Mouse (Mus musculus) lung, embryonic 14.5 days (tissue): Measurements from ENCODE around the gene Zfp948. TPM values are rescaled to one million over a fixed set of nuclear protein-coding genes. Genes with fewer than 3 reads are reported as not detected.
"Not testable (repeated sequence)": the region's sequence is repeated elsewhere in the genome, so short reads cannot be mapped to it uniquely, and the experiment has no call there.

Experiments
- ATAC-seq: fragments of 200-750 bp; cut with Nextera tagmentation; 2 replicates; pipeline ENCODE4 v1.8.0; 2017; ENCODE audit warnings: mild to moderate bottlenecking, moderate TSS enrichment, moderate library complexity; ENCODE audit not compliant: insufficient read depth
- DNase-seq: peaks from one replicate; pipeline ENCODE4 v3.0.0-alpha.2; 2015
- H3K27ac ChIP-seq: fragments of 300-500 bp; sonication (generic); 2 replicates; pipeline ENCODE4 v1.5.1; 2014; ENCODE audit warnings: low read depth, mild to moderate bottlenecking, moderate library complexity
- H3K27me3 ChIP-seq: fragments of 300-500 bp; sonication (generic); 2 replicates; pipeline ENCODE4 v1.6.1; 2014; ENCODE audit warnings: low read length, control low read depth; ENCODE audit not compliant: insufficient read depth
- H3K36me3 ChIP-seq: fragments of 300-500 bp; sonication (generic); 2 replicates; pipeline ENCODE4 v1.6.1; 2014; ENCODE audit warnings: control low read depth; ENCODE audit not compliant: insufficient read depth
- H3K4me1 ChIP-seq: fragments of 300-500 bp; sonication (generic); 2 replicates; pipeline ENCODE4 v1.6.1; 2014; ENCODE audit warnings: antibody characterized with exemption, control low read depth; ENCODE audit not compliant: insufficient read depth
- H3K4me2 ChIP-seq: fragments of 300-500 bp; sonication (generic); 2 replicates; pipeline ENCODE4 v1.6.1; 2014; ENCODE audit warnings: mild to moderate bottlenecking
- H3K4me3 ChIP-seq: fragments of 300-500 bp; sonication (generic); 2 replicates; pipeline ENCODE4 v1.5.1; 2014; ENCODE audit warnings: low read depth, low read length
- H3K9ac ChIP-seq: fragments of 300-500 bp; sonication (generic); 2 replicates; pipeline ENCODE4 v1.6.1; 2014
- H3K9me3 ChIP-seq: fragments of 300-500 bp; sonication (generic); 2 replicates; pipeline ENCODE4 v1.6.1; 2016; ENCODE audit warnings: low read depth, low read length, control low read depth
- CTCF ChIP-seq: IDR thresholded peaks from 2 replicates; pipeline ENCODE4 v1.5.1; 2016; ENCODE audit warnings: antibody characterized with exemption, low read depth
- WGBS: fragments of 180-500 bp; shearing (Covaris S2); extraction: QIAGEN DNeasy Blood & Tissue Kit; methylation state at CpG from one replicate; pipeline ENCODE4 v1.1.7; 2014; 5-methylcytosine and 5-hydroxymethylcytosine counted together
- polyA plus RNA-seq: library from polyadenylated mRNA; unstranded; fragments of >200 nt; fragmentation: Nextera tagmentation; extraction: Ambion mirVana; gene quantifications from 2 replicates; pipeline ENCODE4 v1.2.1, GENCODE M21; 2014

Gene Zfp948
- polyA plus RNA-seq, 1 experiment from 2014 or later, result 21.3 TPM

GRCm38 (mm10) chr17:21567696-21568095, 888 bp downstream of the Zfp948 start:
- Histone ChIP-seq H3K9me3 (no peaks in the 10 kb centered on the region), H3K4me2 (peak overlapping the region; percentile 71), H3K27me3 (no peaks in the 10 kb centered on the region), H3K36me3 (peaks cover 7% of the 10 kb centered on the region; the same call in 1 of the 2 replicates), H3K4me1 (no peaks in the 10 kb centered on the region; the same call in 1 of the 2 replicates), H3K4me3 (peak overlapping the region; percentile 55), H3K9ac (peak overlapping the region; percentile 16), H3K27ac (0 out of 2 replicates have a peak overlapping the region, but pooled peaks have one; percentile 7)
- no peak for TF ChIP-seq CTCF
- WGBS, result 27% methylated on average over 1 of the region's 1 CpGs
- ATAC-seq (peak; percentile 39), DNase-seq (peak; percentile 74)

DNA sequence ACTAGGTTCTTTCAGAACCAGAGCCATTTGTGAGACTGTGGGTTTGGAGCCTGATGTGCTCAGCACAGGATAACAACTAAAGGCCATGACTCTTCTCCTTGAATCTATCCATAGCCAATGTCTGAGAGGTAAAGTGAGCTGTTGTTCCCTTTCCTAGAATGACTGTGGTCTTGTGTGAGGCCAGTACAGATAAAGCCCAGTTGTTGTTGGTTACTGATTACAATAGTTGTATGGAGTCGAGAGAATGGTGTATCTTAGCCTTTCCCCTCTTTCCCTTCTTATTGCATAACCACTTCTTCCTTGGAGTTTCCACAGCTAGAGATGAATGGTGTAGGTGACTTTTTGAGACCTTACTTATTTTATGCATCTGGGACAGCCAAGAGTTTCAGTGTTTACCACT, 12.3 kb downstream of the Zfp948 start:
- Histone ChIP-seq H3K27me3 (no peaks in the 10 kb centered on the region), H3K9ac (no peak overlapping the region), H3K27ac (no peak overlapping the region), H3K9me3 (no peaks in the 10 kb centered on the region), H3K36me3 (peaks cover 46% of the 10 kb centered on the region), H3K4me1 (no peaks in the 10 kb centered on the region), H3K4me2 (no peak overlapping the region), H3K4me3 (no peak overlapping the region)
- no peak for DNase-seq
- ATAC-seq, result no peak
- no peak for TF ChIP-seq CTCF
- 85% methylated on average over 1 of the region's 1 CpGs for WGBS

- no peak overlapping the region for H3K4me2 ChIP-seq
- H3K9me3 ChIP-seq, result no peaks in the 10 kb centered on the region
- peak; percentile 75 for TF ChIP-seq CTCF
- no peak overlapping the region for H3K9ac ChIP-seq
- H3K36me3 ChIP-seq, result peaks cover 49% of the 10 kb centered on the region
- no peaks in the 10 kb centered on the region for H3K4me1 ChIP-seq
- no peaks in the 10 kb centered on the region for H3K27me3 ChIP-seq
- ATAC-seq (peak; percentile 89), DNase-seq (peak; percentile 89)
- 21% methylated on average over 5 of the region's 5 CpGs for WGBS
- no peak overlapping the region for H3K27ac ChIP-seq
- H3K4me3 ChIP-seq, result no peak overlapping the region
Measured at GRCm38 (mm10) chr17:21579493-21580175, 12.8 kb downstream of the Zfp948 start.

GRCm38 (mm10) chr17:21585521-21585920, 18.7 kb downstream of the Zfp948 start:
- Histone ChIP-seq H3K27me3 (no peaks in the 10 kb centered on the region), H3K36me3 (peaks cover 59% of the 10 kb centered on the region), H3K9me3 (peaks cover 9% of the 10 kb centered on the region; the same call in 1 of the 2 replicates), H3K4me3 (no peak overlapping the region), H3K4me2 (no peak overlapping the region), H3K27ac (no peak overlapping the region), H3K9ac (no peak overlapping the region), H3K4me1 (no peaks in the 10 kb centered on the region)
- ATAC-seq (no peak), DNase-seq (no peak)
- 100% methylated on average over 2 of the region's 2 CpGs for WGBS
- no peak for TF ChIP-seq CTCF

DNA sequence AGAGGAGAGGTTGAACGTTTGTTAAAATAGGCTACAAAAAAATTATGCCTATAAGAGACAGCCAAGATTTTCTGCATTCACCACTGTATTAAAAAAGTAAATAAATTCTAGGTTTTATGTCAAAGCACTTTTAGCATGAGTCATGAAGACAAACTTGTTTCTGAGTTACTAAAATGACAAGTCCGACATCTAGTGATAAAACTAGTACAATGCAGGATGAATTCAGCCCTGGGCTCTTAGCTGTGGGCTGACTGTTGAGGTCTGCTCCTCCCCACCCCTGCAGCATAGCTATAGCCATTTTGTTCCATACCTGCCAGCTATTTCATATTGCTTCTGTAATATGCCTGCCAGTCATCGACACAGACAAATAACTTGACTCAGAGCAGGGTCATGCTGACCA, 49.5 kb downstream of the Zfp948 start:
- WGBS, result 71% methylated on average over 3 of the region's 3 CpGs
- TF ChIP-seq CTCF, result no peak
- no peaks in the 10 kb centered on the region for H3K36me3 ChIP-seq
- H3K4me1 ChIP-seq, result no peaks in the 10 kb centered on the region
- no peak overlapping the region for H3K4me3 ChIP-seq
- DNase-seq, result no peak
- H3K9ac ChIP-seq, result no peak overlapping the region
- ATAC-seq, result no peak
- no peaks in the 10 kb centered on the region for H3K27me3 ChIP-seq
- H3K27ac ChIP-seq, result no peak overlapping the region
- H3K4me2 ChIP-seq, result no peak overlapping the region
- H3K9me3 ChIP-seq, result no peaks in the 10 kb centered on the region

- H3K4me2 ChIP-seq, result peak overlapping the region; percentile 15; the same call in 1 of the 2 replicates
- H3K4me1 ChIP-seq, result no peaks in the 10 kb centered on the region
- H3K9me3 ChIP-seq, result no peaks in the 10 kb centered on the region
- no peak for ATAC-seq
- no peaks in the 10 kb centered on the region for H3K36me3 ChIP-seq
- no peak overlapping the region for H3K4me3 ChIP-seq
- no peak for TF ChIP-seq CTCF
- H3K27ac ChIP-seq, result no peak overlapping the region
- no peak overlapping the region for H3K9ac ChIP-seq
- no peak for DNase-seq
- 9% methylated on average over 9 of the region's 9 CpGs for WGBS
- H3K27me3 ChIP-seq, result no peaks in the 10 kb centered on the region
Measured at GRCm38 (mm10) chr17:21617352-21617751, 50.5 kb downstream of the Zfp948 start.

GRCm38 (mm10) chr17:21623647-21624046, 56.8 kb downstream of the Zfp948 start:
- DNase-seq (no peak), ATAC-seq (no peak)
- Histone ChIP-seq H3K4me2 (no peak overlapping the region), H3K27me3 (no peaks in the 10 kb centered on the region), H3K9ac (no peak overlapping the region), H3K4me1 (no peaks in the 10 kb centered on the region), H3K27ac (no peak overlapping the region), H3K36me3 (no peaks in the 10 kb centered on the region), H3K4me3 (no peak overlapping the region), H3K9me3 (no peaks in the 10 kb centered on the region)
- WGBS, result 0% methylated on average over 1 of the region's 3 CpGs
- no peak for TF ChIP-seq CTCF

- not testable (repeated sequence) for H3K4me3 ChIP-seq, H3K4me1 ChIP-seq, H3K36me3 ChIP-seq, ATAC-seq, H3K27ac ChIP-seq, H3K9me3 ChIP-seq, H3K27me3 ChIP-seq, H3K9ac ChIP-seq, DNase-seq, H3K4me2 ChIP-seq
- 54% methylated on average over 4 of the region's 4 CpGs for WGBS
Measured at GRCm38 (mm10) chr17:21635758-21636157, 69.0 kb downstream of the Zfp948 start.

Other genes starting within 250 kb of the Zfp948 start
- gene Zfp677, start 183.3 kb upstream of the Zfp948 start, polyA plus RNA-seq, result 2.5 and 3.3 TPM in 2 replicates
- gene Zfp54, start 143.8 kb upstream of the Zfp948 start, polyA plus RNA-seq, result 4.3 and 4.9 TPM in 2 replicates
- gene Zfp51, start 116.6 kb upstream of the Zfp948 start, polyA plus RNA-seq, result 12.1 and 13.4 TPM in 2 replicates
- 9.7 and 10.5 TPM in 2 replicates for gene Zfp53, start 78.0 kb upstream of the Zfp948 start, polyA plus RNA-seq
- gene Zfp52, start 31.5 kb upstream of the Zfp948 start, polyA plus RNA-seq, result 4.5 and 4.6 TPM in 2 replicates
- 2.9 and 4.3 TPM in 2 replicates for gene Zfp983, start 83.6 kb downstream of the Zfp948 start, polyA plus RNA-seq
- 4.6 and 5.0 TPM in 2 replicates for gene Gm10226, start 124.9 kb downstream of the Zfp948 start, polyA plus RNA-seq
- 15.3 and 16.8 TPM in 2 replicates for gene Zfp760, start 140.7 kb downstream of the Zfp948 start, polyA plus RNA-seq
- gene Zfp229, start 163.8 kb downstream of the Zfp948 start, polyA plus RNA-seq, result 7.2 TPM in 2 replicates